Mouse (Mus musculus) frontal cortex, postnatal 25 days (tissue): ENCODE measurements around the gene Olfr574.

Source experiments
- DNase-seq, 2 experiments: peaks; one replicate each; pipeline ENCODE4 v3.0.0; 2022; ENCODE audit warnings: low spot score in 2 of 2

The Olfr574 gene

DNA sequence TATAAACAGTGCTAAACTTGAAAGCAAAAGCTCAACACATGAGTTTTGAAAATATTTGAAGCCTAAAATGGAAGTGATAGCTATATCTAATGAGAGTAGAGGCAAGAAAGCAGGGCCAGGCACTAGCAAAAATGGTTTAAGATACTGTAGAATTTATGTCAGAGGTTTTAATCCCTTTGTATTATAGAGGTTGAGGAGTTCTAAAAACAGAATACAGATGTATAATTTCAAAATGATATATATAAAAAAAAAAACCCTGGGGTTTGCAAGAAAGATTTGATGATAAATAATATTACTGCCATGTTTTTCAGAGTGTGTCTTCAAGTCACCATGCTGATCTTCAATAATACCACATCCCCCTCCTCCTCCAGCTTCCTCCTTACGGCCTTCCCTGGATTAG, at the start of gene Olfr574:
Gene Olfr574 (plus strand): TSS at position 301 of the 400 bp plus-strand sequence.
- DNase-seq, result no peak

DNA sequence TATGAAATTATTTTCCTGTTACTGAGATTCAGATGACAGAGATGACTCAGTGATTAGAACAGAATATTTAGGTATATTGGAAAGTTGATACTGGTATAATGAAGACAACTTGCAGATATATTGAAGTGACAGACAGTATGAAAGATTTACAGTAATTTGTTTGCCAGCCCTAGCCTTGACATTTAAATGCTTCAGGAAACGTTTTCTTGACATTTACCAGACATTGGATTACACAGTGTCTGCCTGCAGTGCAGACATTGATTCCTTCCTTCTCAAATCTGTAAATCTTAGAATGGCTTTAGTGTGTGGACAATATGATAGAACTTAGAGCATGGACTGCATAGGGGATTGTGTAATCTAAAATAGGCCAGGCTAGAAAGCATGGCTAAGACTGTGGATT, 33.0 kb upstream of the Olfr574 start:
- DNase-seq, result no peak

DNA sequence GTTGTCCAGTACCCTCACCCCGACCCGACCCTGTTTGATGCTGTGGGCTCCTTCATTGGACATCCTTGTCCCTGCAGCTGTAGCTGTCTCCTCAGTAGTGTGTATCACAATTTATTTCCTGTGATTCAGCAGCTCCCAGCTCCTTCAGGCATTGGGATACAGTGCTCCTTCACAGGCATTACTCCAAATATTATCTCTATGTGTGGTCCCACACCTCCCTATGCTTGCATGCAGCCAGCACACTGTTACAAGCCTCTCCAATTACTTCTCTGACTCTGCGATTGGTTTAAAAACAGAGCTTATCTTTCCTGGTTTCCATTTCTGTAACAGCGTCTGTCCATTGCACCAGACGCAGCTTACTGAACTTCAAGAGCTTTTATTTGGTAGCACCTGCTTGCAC, 31.9 kb upstream of the Olfr574 start:
- DNase-seq, result no peak

DNA sequence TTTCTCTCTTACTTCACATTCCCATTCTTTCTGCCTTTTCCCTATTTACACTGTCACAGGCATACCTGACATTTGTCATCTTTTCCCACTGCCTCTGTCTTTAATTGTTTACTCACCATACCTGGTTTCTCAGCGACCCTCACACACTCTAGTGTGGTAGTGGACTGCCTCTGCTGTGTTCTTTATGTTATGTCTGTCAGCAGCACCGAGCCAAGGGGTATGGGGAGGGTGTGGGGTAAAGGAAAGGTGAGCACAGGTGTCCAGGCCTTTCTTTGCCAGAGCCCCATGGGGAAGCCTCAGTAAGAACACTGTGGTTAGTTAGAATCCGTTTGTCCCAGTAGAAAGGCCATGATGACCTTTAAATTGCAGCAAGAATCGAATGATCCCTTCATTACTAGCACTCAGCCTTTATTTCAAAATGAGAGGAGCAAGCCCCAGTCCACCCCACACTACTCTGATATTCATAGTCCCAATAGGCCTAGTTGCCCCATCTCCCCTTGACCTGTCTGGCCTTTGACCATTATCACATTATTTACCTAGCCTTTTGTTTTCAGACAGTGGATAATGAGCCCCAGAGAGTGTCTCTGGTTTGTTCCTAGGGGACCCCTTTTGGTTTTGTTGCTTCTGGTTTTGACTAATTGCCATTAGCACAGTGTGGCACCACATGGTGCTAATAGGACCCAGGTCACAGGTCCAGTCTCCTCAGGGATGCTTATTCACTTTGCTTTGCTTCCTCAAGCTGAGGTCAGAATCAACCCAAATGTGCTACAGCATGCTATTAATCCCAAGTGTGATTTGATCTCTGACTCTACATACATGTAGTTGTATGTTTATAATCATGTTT, 31.0 kb upstream of the Olfr574 start, which contains the start of gene Olfr571:
Gene Olfr571 (minus strand): TSS at position 505 of the 844 bp plus-strand sequence.
- no peak for DNase-seq

DNA sequence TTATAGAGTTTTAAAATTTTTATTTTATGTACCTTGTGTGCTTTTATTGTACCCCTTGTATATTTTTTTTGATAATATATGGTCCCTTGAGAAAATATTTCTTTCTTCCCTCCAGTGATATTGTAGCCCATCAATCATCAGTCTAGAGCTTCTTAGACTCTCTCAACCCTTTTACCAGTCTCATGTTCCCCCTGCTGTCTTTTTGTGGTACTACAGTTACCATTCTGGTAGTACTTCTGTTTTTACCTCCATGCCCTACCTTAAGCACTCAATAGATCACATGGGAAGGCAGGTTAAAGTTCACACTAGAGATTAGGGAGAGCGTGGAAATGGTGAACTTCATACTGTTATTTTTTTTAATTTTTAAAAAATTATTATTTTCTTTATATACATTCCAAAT, 28.6 kb upstream of the Olfr574 start:
- DNase-seq, result no peak

DNA sequence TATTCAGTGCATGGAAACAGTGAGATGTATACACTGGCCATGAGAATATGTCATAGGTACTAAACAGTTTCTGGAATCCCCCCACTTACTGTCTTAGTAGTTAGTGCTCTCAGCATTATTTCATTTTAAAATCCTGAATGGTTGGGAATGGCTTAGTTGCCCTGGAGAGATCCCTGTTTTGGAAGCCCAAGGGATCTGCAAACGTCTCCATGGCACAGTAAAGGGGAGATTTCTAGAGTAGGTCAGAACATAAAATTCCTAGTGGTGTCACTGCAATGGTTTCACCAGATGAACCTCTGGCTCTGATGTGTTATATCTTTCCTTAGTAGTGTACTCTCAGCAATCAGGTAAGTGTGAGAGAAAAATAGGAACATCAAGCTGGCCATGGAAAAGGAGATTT, 24.2 kb upstream of the Olfr574 start, which contains the start of gene Olfr572:
Gene Olfr572 (plus strand): TSS at position 301 of the 400 bp plus-strand sequence.
- DNase-seq, result no peak

DNA sequence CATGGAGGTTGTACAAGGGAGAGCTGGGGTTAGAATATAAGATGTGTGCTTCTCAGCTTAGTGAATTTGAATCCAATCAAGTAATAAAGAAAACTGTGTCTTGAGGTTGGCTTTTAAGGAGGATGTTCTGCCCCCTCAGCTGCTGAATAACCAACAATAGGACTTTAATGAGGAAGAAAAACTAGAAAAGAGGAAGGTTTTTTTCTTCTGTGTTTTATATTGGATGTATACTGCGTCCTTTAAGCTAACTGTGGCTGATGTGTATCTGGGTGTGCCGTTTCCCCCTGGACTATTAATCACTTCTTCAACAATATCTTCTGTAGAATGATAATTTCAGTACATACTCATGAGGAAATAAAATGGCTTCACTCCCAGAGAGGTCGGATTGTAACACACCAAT, 21.2 kb upstream of the Olfr574 start:
- DNase-seq, result no peak

DNA sequence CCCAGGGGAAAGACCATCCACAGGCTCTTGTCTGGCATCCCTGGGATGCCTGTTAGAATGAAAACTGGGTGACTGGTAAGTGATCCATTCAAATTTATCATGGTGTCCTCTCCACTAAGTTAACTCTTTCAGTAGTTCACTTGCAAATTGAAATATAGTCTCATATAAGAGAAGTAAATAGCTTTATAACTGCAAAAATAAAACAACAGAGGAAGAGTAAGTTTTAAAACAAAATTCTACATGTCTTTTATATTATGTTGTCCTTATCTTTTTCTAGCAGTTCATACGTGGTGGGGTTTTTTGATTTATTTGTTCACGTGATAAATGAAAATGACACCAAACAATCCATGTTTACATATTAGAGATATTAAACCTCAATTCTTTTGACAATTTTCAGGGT, 5.8 kb upstream of the Olfr574 start, which contains the start of gene Olfr573-ps1:
Gene Olfr573-ps1 (minus strand): TSS at position 101 of the 400 bp plus-strand sequence.
- no peak for DNase-seq

DNA sequence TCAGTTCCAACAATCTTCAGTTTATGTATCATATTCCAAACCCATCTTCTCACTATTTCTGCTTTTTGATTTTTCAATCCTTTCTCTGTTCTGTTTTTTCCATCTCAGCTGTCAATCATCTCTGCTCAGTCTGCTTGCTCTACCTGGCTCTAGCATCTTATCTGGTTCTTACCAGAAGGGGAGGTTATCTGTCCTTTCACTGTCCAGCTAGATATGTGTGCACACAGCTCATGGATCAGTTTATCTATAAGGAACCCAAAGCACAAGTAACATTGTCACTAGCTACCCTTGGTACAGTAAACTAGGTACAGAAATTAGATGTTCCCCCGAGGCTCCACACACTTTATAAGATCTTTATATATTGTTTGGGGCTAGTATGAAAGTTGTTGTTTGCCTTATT, 4.8 kb upstream of the Olfr574 start:
- DNase-seq, result no peak

DNA sequence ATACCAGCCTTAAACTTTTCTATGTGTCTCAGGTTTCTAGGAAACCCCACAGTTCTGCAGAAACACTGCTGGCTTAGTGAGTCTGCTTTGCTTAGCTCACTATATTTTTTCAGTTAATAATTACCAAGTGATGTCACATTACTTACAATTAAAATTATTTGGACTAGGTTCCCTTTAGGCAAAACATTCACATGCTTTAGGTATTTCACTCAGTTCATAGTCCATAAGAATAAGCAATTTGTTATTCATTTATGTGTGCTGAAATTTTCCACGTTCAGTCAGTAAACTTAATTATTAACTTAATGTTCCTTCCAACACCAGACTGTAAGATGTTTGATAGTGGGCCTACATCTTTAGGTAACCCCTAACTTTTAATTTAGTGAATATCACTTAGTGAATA, 2.5 kb downstream of the Olfr574 start:
- DNase-seq, result no peak

DNA sequence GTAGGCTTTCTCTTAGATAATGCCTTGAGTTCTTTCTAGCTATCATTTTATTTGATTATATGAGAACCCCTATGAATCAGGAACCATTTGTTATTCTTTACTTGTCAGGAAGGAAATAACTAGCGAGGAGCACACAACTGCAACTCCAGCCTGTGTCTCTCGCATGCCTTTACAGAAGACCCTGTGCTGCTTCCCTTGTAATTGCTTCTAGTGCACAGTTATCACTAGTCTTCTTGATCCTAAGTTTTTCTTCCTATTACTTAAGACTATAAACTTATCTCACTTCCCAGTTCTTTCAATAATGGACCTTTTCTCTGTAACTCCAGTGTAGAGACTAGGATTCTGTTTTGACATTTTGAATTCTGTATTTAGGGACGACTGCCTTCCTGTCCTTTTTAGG, 9.9 kb downstream of the Olfr574 start:
- DNase-seq, result no peak

DNA sequence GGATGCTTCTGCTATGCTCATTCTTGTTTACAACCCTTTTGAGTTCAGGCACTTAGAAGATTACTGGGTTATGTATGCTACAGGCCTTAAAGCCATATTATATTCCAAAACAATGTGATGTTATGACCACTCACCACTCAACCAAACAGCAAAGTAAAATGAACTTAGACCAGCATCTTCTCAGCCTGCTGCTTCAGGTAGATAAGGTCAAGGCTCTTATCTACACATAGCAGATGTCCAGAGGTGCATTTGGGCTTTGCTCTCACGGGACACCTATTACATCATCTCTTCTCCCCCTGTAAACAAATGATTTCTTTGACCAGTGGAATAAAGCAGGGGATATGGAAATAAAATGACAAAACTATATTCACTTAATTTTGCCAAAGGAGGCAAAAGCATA, 10.3 kb downstream of the Olfr574 start, which contains the start of gene Olfr575:
Gene Olfr575 (minus strand): TSS at position 183 of the 400 bp plus-strand sequence.
- no peak for DNase-seq

DNA sequence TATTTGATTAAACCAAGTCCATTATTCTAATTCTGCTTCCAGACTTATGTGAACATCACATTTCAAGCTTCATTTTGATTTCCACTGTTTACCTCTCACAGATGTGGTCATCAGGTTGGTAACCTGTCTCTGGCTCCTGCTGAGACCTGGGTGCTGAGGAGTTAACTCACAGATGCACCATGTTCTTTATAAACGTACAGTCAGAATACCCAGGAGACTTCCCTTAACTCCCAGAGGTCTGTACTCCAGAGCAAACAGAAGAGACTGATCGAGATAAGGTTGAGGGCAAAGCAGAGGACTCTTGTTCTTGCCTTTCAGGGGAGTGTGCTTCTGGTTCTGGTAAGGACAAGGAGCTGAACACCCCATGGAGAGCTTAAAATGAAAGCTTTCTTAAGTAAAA, 14.1 kb downstream of the Olfr574 start, which contains the start of gene Olfr576:
Gene Olfr576 (plus strand): TSS at position 301 of the 400 bp plus-strand sequence.
- no peak for DNase-seq

DNA sequence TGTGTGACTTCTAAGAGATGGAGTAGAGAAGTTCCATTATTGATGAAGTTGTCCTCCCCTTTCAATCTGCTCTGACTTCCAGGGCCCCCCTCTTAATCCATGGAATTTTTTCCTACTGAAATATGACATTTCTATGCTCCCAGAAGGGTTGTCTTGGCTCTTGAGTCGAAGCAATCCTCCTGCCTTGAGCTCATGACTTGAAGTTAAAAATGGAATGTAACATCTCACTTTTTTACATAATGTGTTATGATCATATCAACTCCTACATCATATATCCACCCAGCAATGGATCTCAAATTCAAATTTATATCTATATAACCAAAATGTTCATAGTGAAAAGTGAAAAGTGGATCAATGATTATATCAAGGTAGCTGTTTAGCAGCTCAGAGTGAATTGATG, 26.1 kb downstream of the Olfr574 start:
- DNase-seq, result no peak

DNA sequence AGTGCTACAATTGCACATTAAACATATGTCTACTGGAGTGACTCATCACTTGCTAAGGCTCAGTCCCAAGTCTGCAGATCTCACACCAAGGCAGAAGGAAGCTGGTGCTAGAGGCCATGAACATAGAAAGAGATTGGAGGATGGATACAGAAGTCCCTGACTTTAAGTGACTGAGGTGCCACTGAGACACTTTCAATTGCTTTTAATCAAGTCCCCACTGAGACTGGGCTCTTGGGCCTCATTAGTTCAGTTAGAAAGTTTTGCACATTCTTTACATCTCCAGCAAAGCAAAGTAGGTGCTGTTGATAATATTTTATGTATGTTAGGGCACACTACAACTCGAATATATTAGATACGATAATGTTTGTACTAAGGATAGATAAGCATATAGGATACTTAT, 27.6 kb downstream of the Olfr574 start, which contains the start of gene Olfr577:
Gene Olfr577 (minus strand): TSS at position 101 of the 400 bp plus-strand sequence.
- DNase-seq, result no peak

DNA sequence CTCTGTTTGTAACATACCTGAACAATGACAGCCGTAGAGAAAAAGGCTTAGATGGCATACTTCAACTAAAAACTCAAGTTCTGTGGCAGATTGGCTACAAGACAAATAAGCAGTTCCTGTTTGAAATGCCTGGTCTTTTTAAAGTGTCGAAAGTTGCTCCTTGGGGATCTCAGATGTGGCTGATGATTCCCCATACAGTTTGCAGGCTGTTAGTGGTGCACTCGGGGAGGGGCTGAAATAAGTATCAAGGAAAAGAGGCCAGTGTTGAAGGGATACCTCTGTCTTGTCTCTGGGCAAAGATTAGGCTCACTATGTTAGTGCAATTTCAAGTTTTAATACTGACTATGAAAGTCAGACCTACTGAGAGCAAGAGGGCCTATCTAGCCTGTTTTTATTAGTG, 41.0 kb downstream of the Olfr574 start, which contains the start of gene Olfr578:
Gene Olfr578 (minus strand): TSS at position 101 of the 400 bp plus-strand sequence.
- no peak for DNase-seq
